Mouse (Mus musculus) lung, adult 2 months (tissue): ENCODE results near the gene Arpc2.

Experiments used
- CTCF ChIP-seq: fragments of 200-500 bp; IDR thresholded peaks from 2 replicates; pipeline ENCODE4 v1.5.1; 2011; ENCODE audit warnings: mild to moderate bottlenecking, low read length, control low read depth; ENCODE audit not compliant: insufficient read depth
- POLR2A ChIP-seq: fragments of 200-500 bp; IDR thresholded peaks from 2 replicates; pipeline ENCODE4 v1.6.1; 2011; ENCODE audit warnings: low read depth, mild to moderate bottlenecking, control low read depth, low read length, borderline replicate concordance; ENCODE audit errors: extremely low read depth

DNA sequence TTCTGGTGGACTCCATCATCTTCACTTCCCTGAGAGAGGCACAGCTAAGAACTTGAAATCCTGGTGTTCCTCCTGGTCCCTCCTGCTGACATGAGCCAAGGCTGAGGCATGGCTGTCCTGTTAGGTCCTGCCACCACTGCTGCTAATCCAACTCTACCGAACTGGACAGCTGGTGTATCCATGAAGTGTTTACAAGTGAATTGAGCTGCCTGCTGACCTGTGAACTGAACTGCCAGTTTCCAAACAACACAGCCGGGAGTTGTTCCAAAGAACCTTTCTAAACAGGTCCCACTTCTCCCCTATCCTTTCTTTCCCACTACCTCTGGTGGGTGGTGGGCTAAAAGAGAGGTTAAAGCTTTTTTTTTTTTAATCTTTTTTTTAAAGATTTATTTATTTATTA lies 5.9 kb upstream of the Arpc2 start:
- TF ChIP-seq CTCF = no peak
- TF ChIP-seq POLR2A = no peak
